Mouse (Mus musculus) thymus, adult 2 months (tissue): ENCODE data around the gene Gdf1.

ENCODE experiments used
- CTCF ChIP-seq: fragments of 200-500 bp; IDR thresholded peaks from 2 replicates; pipeline ENCODE4 v1.5.1; 2012; ENCODE audit warnings: mild to moderate bottlenecking, control low read depth, low read length, moderate library complexity, borderline replicate concordance; ENCODE audit not compliant: control insufficient read depth, poor library complexity, insufficient read depth; ENCODE audit errors: extremely low read depth
- POLR2A ChIP-seq: fragments of 200-500 bp; IDR thresholded peaks from 2 replicates; pipeline ENCODE4 v1.6.1; 2012; ENCODE audit warnings: mild to moderate bottlenecking, low read length, control low read depth, moderate library complexity; ENCODE audit not compliant: control insufficient read depth, poor library complexity, insufficient read depth; ENCODE audit errors: extremely low read depth

DNA sequence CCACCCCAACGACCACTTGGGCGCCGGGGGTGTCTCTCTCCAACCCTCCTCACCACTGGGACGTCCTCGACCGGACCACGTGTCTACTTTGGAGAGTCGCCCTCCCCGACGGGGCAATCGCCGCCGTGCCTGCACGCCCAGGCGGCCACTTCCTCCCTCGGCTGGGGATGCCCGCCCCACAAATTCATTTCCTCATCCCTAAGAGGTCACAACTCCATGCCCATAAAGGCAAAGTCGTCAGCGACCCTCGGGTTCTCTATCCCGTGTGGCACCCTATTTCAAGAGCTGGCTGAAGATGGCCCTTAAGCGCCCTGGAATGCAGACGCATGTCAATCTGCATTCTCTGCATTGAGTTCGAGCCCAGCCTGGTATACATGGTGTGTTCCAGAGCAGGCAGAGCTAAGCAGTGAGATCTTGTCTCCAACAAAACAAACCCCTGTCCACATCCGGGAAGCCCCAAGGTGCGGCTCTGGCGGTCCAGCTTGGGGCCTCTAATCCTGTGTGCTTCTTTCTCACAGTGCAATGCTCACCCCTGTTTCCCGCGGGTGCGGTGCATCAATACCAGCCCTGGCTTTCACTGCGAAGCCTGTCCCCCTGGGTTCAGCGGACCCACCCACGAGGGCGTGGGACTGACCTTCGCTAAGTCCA, 45.7 kb downstream of the Gdf1 start:
- TF ChIP-seq POLR2A, result no peak
- TF ChIP-seq CTCF, result no peak
